Mouse (Mus musculus): Measurements from ENCODE around the gene Itm2b.

Itm2b gene

DNA sequence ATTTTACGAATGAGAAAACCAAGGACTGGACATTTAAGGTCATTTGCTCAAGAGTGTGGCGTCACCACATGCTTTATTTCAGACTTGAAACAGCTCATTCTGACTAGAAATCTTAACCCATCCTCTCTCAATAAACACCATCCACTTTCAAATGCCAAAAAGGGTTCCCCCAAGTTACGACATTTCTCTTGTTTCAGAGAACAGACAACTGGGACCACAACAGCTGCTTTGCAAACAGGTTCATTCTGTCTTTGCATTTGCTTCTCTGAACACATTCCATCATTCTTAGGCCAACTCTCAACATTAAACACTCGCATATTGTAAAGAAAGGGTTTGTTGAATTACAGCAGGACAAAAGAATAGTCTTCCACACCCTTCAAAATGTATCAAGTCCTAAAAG, 71.2 kb downstream of the Itm2b start:
- DNase-seq, result no peak

DNA sequence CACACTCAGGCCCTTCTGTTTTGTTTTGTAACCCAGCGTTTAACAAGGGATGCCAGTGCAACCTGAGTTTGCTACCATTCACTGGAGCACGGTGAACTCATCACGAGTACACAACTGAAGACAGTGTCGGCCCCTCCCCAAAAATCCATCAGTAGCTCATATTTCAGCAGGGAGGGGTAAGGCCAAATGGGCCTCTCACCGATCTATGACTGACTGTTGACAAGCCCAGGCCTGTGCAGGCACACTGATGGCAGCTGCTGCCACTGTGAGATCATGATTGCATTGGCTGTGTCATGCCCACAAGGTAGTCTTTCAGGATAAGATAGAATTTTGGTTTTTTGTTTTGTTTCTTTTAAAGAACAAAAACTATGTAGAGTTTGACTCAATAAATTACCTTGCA, 71.7 kb downstream of the Itm2b start:
- DNase-seq, result no peak

DNA sequence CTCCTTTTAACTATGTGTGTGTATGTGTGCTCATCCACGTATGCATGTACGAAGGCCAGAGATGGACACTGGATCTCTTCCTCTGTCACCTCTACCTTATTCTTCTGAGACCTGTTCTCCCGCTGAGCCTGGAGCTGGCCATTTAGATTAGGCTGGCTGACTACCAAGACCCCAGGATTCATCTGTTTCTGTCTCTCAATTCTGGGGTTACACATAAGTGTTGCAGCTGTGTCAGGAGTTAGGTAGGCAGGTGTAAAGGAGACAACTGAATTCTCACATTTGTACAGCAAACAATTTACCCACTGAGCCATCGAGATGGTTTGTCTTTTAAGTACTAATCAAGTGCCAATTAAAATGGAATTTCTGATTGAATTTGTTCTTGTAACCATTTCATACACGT, 72.2 kb downstream of the Itm2b start:
- no peak for DNase-seq
